Mouse (Mus musculus) MEL (cell line): ENCODE data around the gene Scnn1a. TPM values are rescaled to one million over a fixed set of nuclear protein-coding genes. Genes with fewer than 3 reads are reported as not detected.
A peak's percentile ranks its signal among the peaks of the same experiment; 100 is the strongest.

Source experiments
- DNase-seq: peaks from one replicate; pipeline ENCODE4 v3.0.0; 2011; ENCODE audit warnings: low read depth, low spot score
- H3K27ac ChIP-seq: 2 replicates; pipeline ENCODE4 v1.5.1; 2012; ENCODE audit warnings: low read depth, mild to moderate bottlenecking, control low read depth, low read length, moderate library complexity; ENCODE audit not compliant: control insufficient read depth
- H3K27me3 ChIP-seq, 2 experiments: fragments of 150-350 bp in 1 of 2; sonication (generic) in 1 of 2; 2 replicates each; pipeline ENCODE4 v1.6.1; 2012; ENCODE audit warnings: low read length in 2 of 2, mild to moderate bottlenecking in 2 of 2, improper control_type of control experiment in 1 of 2, moderate library complexity in 1 of 2; ENCODE audit not compliant: insufficient read depth in 2 of 2, control insufficient read depth in 1 of 2
- H3K36me3 ChIP-seq, 2 experiments: 2 replicates each; pipeline ENCODE4 v1.6.1; 2012 to 2014; ENCODE audit warnings: low read length in 2 of 2, improper control_type of control experiment in 1 of 2, inconsistent platforms in 1 of 2, mild to moderate bottlenecking in 1 of 2; ENCODE audit not compliant: insufficient read depth in 2 of 2, control insufficient read depth in 1 of 2
- H3K4me1 ChIP-seq, 2 experiments: fragments of 150-350 bp in 1 of 2; sonication (generic) in 1 of 2; 2 replicates each; pipeline ENCODE4 v1.6.1; 2012; ENCODE audit warnings: low read length in 2 of 2, improper control_type of control experiment in 1 of 2, mild to moderate bottlenecking in 1 of 2; ENCODE audit not compliant: insufficient read depth in 2 of 2, control insufficient read depth in 1 of 2
- H3K4me3 ChIP-seq, 2 experiments: fragments of 150-350 bp in 1 of 2; sonication (generic) in 1 of 2; 2 replicates each; pipeline ENCODE4 v1.5.1; 2012; ENCODE audit warnings: low read depth in 2 of 2, low read length in 2 of 2, mild to moderate bottlenecking in 2 of 2, moderate library complexity in 2 of 2, control low read depth in 1 of 2, improper control_type of control experiment in 1 of 2; ENCODE audit not compliant: control insufficient read depth in 1 of 2, insufficient read depth in 1 of 2
- H3K79me2 ChIP-seq: 2 replicates; pipeline ENCODE4 v1.6.1; 2012; ENCODE audit warnings: mild to moderate bottlenecking, low read length, moderate library complexity; ENCODE audit not compliant: control insufficient read depth, poor library complexity, insufficient read depth
- H3K9ac ChIP-seq: 2 replicates; pipeline ENCODE4 v1.6.1; 2012; ENCODE audit warnings: low read depth, mild to moderate bottlenecking, control low read depth, low read length, moderate library complexity; ENCODE audit not compliant: control insufficient read depth, poor library complexity, severe bottlenecking
- H3K9me3 ChIP-seq: fragments of 150-350 bp; sonication (generic); replicated peaks from 2 replicates; pipeline ENCODE4 v1.6.1; 2012; ENCODE audit warnings: mild to moderate bottlenecking, low read length, improper control_type of control experiment, moderate library complexity; ENCODE audit not compliant: insufficient read depth
- CHD1 ChIP-seq: IDR thresholded peaks from 2 replicates; pipeline ENCODE4 v1.6.1; 2012; ENCODE audit warnings: low read depth, mild to moderate bottlenecking, inconsistent platforms, low read length, improper control_type of control experiment
- CTCF ChIP-seq, 3 experiments: IDR thresholded peaks in 2 of 3; conservative IDR thresholded peaks in 1 of 3; 2 replicates each; pipeline ENCODE4 v1.5.1; 2011 to 2012; ENCODE audit warnings: low read length in 3 of 3, low read depth in 2 of 3, mild to moderate bottlenecking in 2 of 3, improper control_type of control experiment in 1 of 3, inconsistent platforms in 1 of 3, mixed read lengths in 1 of 3, moderate library complexity in 1 of 3; ENCODE audit not compliant: control insufficient read depth in 1 of 3, insufficient read depth in 1 of 3, poor library complexity in 1 of 3, severe bottlenecking in 1 of 3
- E2F4 ChIP-seq: IDR thresholded peaks from 2 replicates; pipeline ENCODE4 v1.6.1; 2011; ENCODE audit warnings: low read depth, low read length, improper control_type of control experiment, borderline replicate concordance
- EP300 ChIP-seq, 2 experiments: IDR thresholded peaks; 2 replicates each; pipeline ENCODE4 v1.6.1; 2011; ENCODE audit warnings: improper control_type of control experiment in 2 of 2, low read length in 2 of 2, low read depth in 1 of 2, mild to moderate bottlenecking in 1 of 2
- ETS1 ChIP-seq: IDR thresholded peaks from 2 replicates; pipeline ENCODE4 v1.6.1; 2012; ENCODE audit warnings: low read depth, mild to moderate bottlenecking, inconsistent platforms, low read length, improper control_type of control experiment, moderate library complexity
- GATA1 ChIP-seq: IDR thresholded peaks from 2 replicates; pipeline ENCODE4 v1.6.1; 2011; ENCODE audit warnings: low read depth, low read length, improper control_type of control experiment
- JUND ChIP-seq: IDR thresholded peaks from 2 replicates; pipeline ENCODE4 v1.6.1; 2011; ENCODE audit warnings: low read depth, mild to moderate bottlenecking, improper control_type of control experiment, low read length
- KAT2A ChIP-seq: conservative IDR thresholded peaks from 2 replicates; pipeline ENCODE4 v1.6.1; 2012; ENCODE audit warnings: low read depth, low read length, improper control_type of control experiment, inconsistent platforms
- MAX ChIP-seq: IDR thresholded peaks from 2 replicates; pipeline ENCODE4 v1.6.1; 2011; ENCODE audit warnings: low read length, improper control_type of control experiment
- MAZ ChIP-seq: IDR thresholded peaks from 2 replicates; pipeline ENCODE4 v1.6.1; 2012; ENCODE audit warnings: low read depth, mild to moderate bottlenecking, inconsistent platforms, low read length, improper control_type of control experiment
- MEF2A ChIP-seq: IDR thresholded peaks from 2 replicates; pipeline ENCODE4 v1.6.1; 2014; ENCODE audit warnings: low read depth, mild to moderate bottlenecking, inconsistent platforms, low read length, improper control_type of control experiment; ENCODE audit not compliant: poor library complexity, insufficient replicate concordance, severe bottlenecking; ENCODE audit errors: extremely low read depth
- MXI1 ChIP-seq: IDR thresholded peaks from 2 replicates; pipeline ENCODE4 v1.6.1; 2011; ENCODE audit warnings: mild to moderate bottlenecking, low read depth, low read length, improper control_type of control experiment
- NELFE ChIP-seq: IDR thresholded peaks from 2 replicates; pipeline ENCODE4 v1.6.1; 2011; ENCODE audit warnings: low read depth, low read length, improper control_type of control experiment
- NRF1 ChIP-seq: IDR thresholded peaks from 2 replicates; pipeline ENCODE4 v1.6.1; 2014; ENCODE audit warnings: low read depth, mild to moderate bottlenecking, inconsistent platforms, low read length, improper control_type of control experiment, moderate library complexity; ENCODE audit not compliant: poor library complexity, insufficient read depth, severe bottlenecking
- POLR2A ChIP-seq, 2 experiments: IDR thresholded peaks; 2 replicates each; pipeline ENCODE4 v1.6.1; 2011 to 2012; ENCODE audit warnings: low read length in 2 of 2, mild to moderate bottlenecking in 2 of 2, control low read depth in 1 of 2, improper control_type of control experiment in 1 of 2, low read depth in 1 of 2, moderate library complexity in 1 of 2; ENCODE audit not compliant: control insufficient read depth in 1 of 2, insufficient read depth in 1 of 2, poor library complexity in 1 of 2
- POLR2AphosphoS5 ChIP-seq: IDR thresholded peaks from 2 replicates; pipeline ENCODE4 v1.6.1; 2012; ENCODE audit warnings: low read depth, borderline replicate concordance, mild to moderate bottlenecking, inconsistent platforms, low read length, moderate library complexity, mixed read lengths
- RAD21 ChIP-seq: IDR thresholded peaks from 2 replicates; pipeline ENCODE4 v1.6.1; 2011; ENCODE audit warnings: mild to moderate bottlenecking, low read depth, low read length, improper control_type of control experiment
- RCOR1 ChIP-seq: IDR thresholded peaks from 2 replicates; pipeline ENCODE4 v1.6.1; 2012; ENCODE audit warnings: low read depth, mild to moderate bottlenecking, inconsistent platforms, low read length, improper control_type of control experiment
- SMC3 ChIP-seq: IDR thresholded peaks from 2 replicates; pipeline ENCODE4 v1.6.1; 2011; ENCODE audit warnings: low read depth, low read length, improper control_type of control experiment
- TAL1 ChIP-seq: IDR thresholded peaks from 2 replicates; pipeline ENCODE4 v1.6.1; 2012; ENCODE audit warnings: mild to moderate bottlenecking, inconsistent platforms, low read length, moderate library complexity, mixed read lengths
- TBP ChIP-seq: IDR thresholded peaks from 2 replicates; pipeline ENCODE4 v1.8.0; 2011; ENCODE audit warnings: low read depth, low read length, improper control_type of control experiment
- ZC3H11A ChIP-seq: IDR thresholded peaks from 2 replicates; pipeline ENCODE4 v1.6.1; 2012; ENCODE audit warnings: low read depth, mild to moderate bottlenecking, inconsistent platforms, low read length, improper control_type of control experiment
- ZKSCAN1 ChIP-seq: IDR thresholded peaks from 2 replicates; pipeline ENCODE4 v1.6.1; 2012; ENCODE audit warnings: low read depth, mild to moderate bottlenecking, inconsistent platforms, low read length, improper control_type of control experiment, moderate library complexity
- ZNF384 ChIP-seq: IDR thresholded peaks from 2 replicates; pipeline ENCODE4 v1.6.1; 2012; ENCODE audit warnings: low read depth, mild to moderate bottlenecking, inconsistent platforms, low read length, improper control_type of control experiment
- polyA plus RNA-seq, 2 experiments: library from polyadenylated mRNA; stranded (reverse) in 1 of 2; unstranded in 1 of 2; fragments of >175 nt in 1 of 2; fragments of >200 nt in 1 of 2; gene quantifications; 2 replicates each; pipeline versions ENCODE4 v1.2.1 to v1.2.4; 2012; ENCODE audit warnings: low replicate concordance in 2 of 2, low read depth in 1 of 2; ENCODE audit not compliant: insufficient read length in 2 of 2, insufficient read depth in 1 of 2, missing spikeins in 1 of 2
- total RNA-seq: library from RNA; depleted of rRNA; stranded (reverse); fragments of 300-350 nt; gene quantifications from 2 replicates; pipeline ENCODE4 v1.2.3, GENCODE M21; 2012

Scnn1a gene
- total and polyA plus RNA-seq, 3 experiments = 0.50 TPM; not detected in 2

DNA sequence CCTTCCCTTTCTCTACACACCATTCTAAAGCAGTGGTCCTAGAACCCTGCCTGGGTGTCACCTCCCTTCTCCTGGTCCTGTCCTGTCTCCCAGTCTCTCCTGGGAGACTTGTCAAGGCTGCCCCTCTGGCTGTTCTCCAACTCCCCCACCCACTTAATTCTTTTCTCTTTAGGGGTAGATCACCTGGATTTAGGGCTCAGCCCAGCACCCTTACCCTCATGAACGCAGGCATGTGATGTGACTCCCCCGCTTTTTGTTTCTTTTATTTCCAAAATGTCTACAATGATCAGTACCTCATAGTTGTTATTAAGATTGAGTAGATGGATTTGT lies 30.5 kb downstream of the Scnn1a start:
- Histone ChIP-seq H3K4me3 (peak overlapping the region; percentile 12 to 26; a peak in 2 of 4 replicates), H3K9me3 (no peaks in the 10 kb centered on the region), H3K9ac (peak overlapping the region; percentile 36), H3K27ac (no peak overlapping the region), H3K36me3 (peaks cover 0 to 42% of the 10 kb centered on the region in 2 experiments; a peak in 2 of 4 replicates), H3K4me1 (peaks cover 15 to 55% of the 10 kb centered on the region in 2 experiments), H3K27me3 (no peaks in the 10 kb centered on the region), H3K79me2 (peaks cover 28% of the 10 kb centered on the region)
- TF ChIP-seq ETS1 (no peak), TBP (no peak), POLR2A (IDR thresholded peaks at IDR 0.05; ENCODE audit: control insufficient read depth in 1 of 2, insufficient read depth in 1 of 2, low read depth in 1 of 2, low read length in 2 of 2, poor library complexity in 1 of 2) (no peak), NRF1 (no peak), NELFE (no peak), TAL1 (no peak), CTCF (IDR thresholded peaks at IDR 0.05 in 2 of 3, conservative IDR thresholded peaks at IDR 0.05 in 1 of 3; ENCODE audit: control insufficient read depth in 1 of 3, insufficient read depth in 1 of 3, low read depth in 2 of 3, low read length in 3 of 3, poor library complexity in 1 of 3, severe bottlenecking in 1 of 3) (no peak), E2F4 (no peak), ZC3H11A (no peak), KAT2A (no peak), MAX (no peak), EP300 (IDR thresholded peaks at IDR 0.05; ENCODE audit: low read depth in 1 of 2, low read length in 2 of 2) (no peak), CHD1 (no peak), RCOR1 (no peak)
- DNase-seq = no peak

- Histone ChIP-seq H3K9me3 (no peaks in the 10 kb centered on the region), H3K9ac (no peak overlapping the region), H3K27ac (no peak overlapping the region), H3K27me3 (no peaks in the 10 kb centered on the region), H3K79me2 (peaks cover 28% of the 10 kb centered on the region), H3K4me3 (peak overlapping the region in 1 of 2 experiments; percentile 26; a peak in 1 of 4 replicates), H3K36me3 (peaks cover 0 to 42% of the 10 kb centered on the region in 2 experiments; a peak in 2 of 4 replicates), H3K4me1 (peaks cover 14 to 53% of the 10 kb centered on the region in 2 experiments)
- DNase-seq = no peak
- no peak for TF ChIP-seq JUND
- no peak for TF ChIP-seq TAL1
- no peak for TF ChIP-seq GATA1
- TF ChIP-seq SMC3 = no peak
- TF ChIP-seq CTCF (IDR thresholded peaks at IDR 0.05 in 2 of 3, conservative IDR thresholded peaks at IDR 0.05 in 1 of 3; ENCODE audit: control insufficient read depth in 1 of 3, insufficient read depth in 1 of 3, low read depth in 2 of 3, low read length in 3 of 3, poor library complexity in 1 of 3, severe bottlenecking in 1 of 3) = no peak
- no peak for TF ChIP-seq CHD1
- no peak for TF ChIP-seq TBP
- TF ChIP-seq MAZ = no peak
- no peak for TF ChIP-seq POLR2AphosphoS5
- no peak for TF ChIP-seq POLR2A (IDR thresholded peaks at IDR 0.05; ENCODE audit: control insufficient read depth in 1 of 2, insufficient read depth in 1 of 2, low read depth in 1 of 2, low read length in 2 of 2, poor library complexity in 1 of 2)
- TF ChIP-seq RCOR1 = no peak
- no peak for TF ChIP-seq RAD21
- TF ChIP-seq ZKSCAN1 = no peak
- no peak for TF ChIP-seq ZNF384
- TF ChIP-seq MXI1 = no peak
- no peak for TF ChIP-seq MEF2A
Observed at GRCm38 (mm10) chr6:125351368-125352045, 31.0 kb downstream of the Scnn1a start.
